Mouse (Mus musculus): ENCODE measurements at regions not wholly inside any gene's neighbourhood (a gene's known extent, or its start where the extent isn't known, plus 50 kb on each side); places are given as distances from the start of the nearest gene placed in this dataset.

- TF ChIP-seq ZC3H11A (IDR thresholded peaks at IDR 0.05; ENCODE audit: borderline replicate concordance, low read depth, low read length) (no peak), MAFK (IDR thresholded peaks at IDR 0.05; ENCODE audit: insufficient read depth, low read depth, low read length) (no peak), HCFC1 (IDR thresholded peaks at IDR 0.05; ENCODE audit: borderline replicate concordance, insufficient read depth, low read length) (no peak), CHD2 (IDR thresholded peaks at IDR 0.05; ENCODE audit: low read depth, low read length) (no peak)
These were observed 112.3 kb downstream of the Trib2 start for GRCm38 (mm10) chr12:15704412-15704811.
